Comparison of ENCODE assay signal across 7 mouse cellular contexts in genomic region chr13:23431351-23431771, GRCm38 (mm10). TPM values are rescaled to one million over a fixed set of nuclear protein-coding genes. Genes with fewer than 3 reads are reported as not detected.
A peak's percentile ranks its signal among the peaks of the same experiment; 100 is the strongest.
DNase-seq lines count a peak whose midpoint lies in the region; ATAC-seq lines count a peak whose summit lies in the region.

No protein-coding gene starts in this region.

- WGBS in intestine, embryonic 15.5 days: under 1% methylated on average over 15 of the region's 15 CpGs
- WGBS in midbrain, embryonic 10.5 days: under 1% methylated on average over 15 of the region's 15 CpGs

- peak; percentile 87 for DNase-seq in adrenal gland, adult 2 months
- DNase-seq in embryo, embryonic 11 days: peak; percentile 88
- DNase-seq in gastrocnemius, postnatal 36 days: peak; percentile 45 to 76
- peak; percentile 77 for DNase-seq in left cerebral cortex, postnatal 4 days
- peak; percentile 84 for DNase-seq in midbrain, embryonic 10.5 days (ENCODE audit: low spot score)
- peak; percentile 78 for DNase-seq in right cerebral cortex, postnatal 4 days

- peak overlapping the region; percentile 32 for H3K9ac ChIP-seq in intestine, embryonic 15.5 days

- peak overlapping the region; percentile 87 for H3K27ac ChIP-seq in intestine, embryonic 15.5 days
- peak overlapping the region; percentile 93 for H3K27ac ChIP-seq in midbrain, embryonic 10.5 days (replicated peaks)

- H3K9me3 ChIP-seq in intestine, embryonic 15.5 days: no peaks in the 10 kb centered on the region
- H3K9me3 ChIP-seq in midbrain, embryonic 10.5 days (replicated peaks): no peaks in the 10 kb centered on the region

- peak; percentile 75 for ATAC-seq in intestine, embryonic 15.5 days

- peak overlapping the region; percentile 53 for H3K4me3 ChIP-seq in intestine, embryonic 15.5 days (replicated peaks)
- peak overlapping the region; percentile 66 for H3K4me3 ChIP-seq in midbrain, embryonic 10.5 days

- intact Hi-C loops in gastrocnemius, postnatal 36 days (cut with DNase I): no loop called here
- intact Hi-C loops in left cerebral cortex, postnatal 4 days (cut with DNase I): loop anchor here (10.0 kb wide), 2 partner anchors 1407 to 1487 kb away; partner anchors contain the start of gene Zfp184

- peak overlapping the region; percentile 63 for H3K4me2 ChIP-seq in intestine, embryonic 15.5 days (replicated peaks)

- 0 out of 2 replicates have a peak, but pooled peaks cover 2% of the 10 kb centered on the region for H3K4me1 ChIP-seq in intestine, embryonic 15.5 days (replicated peaks)
- peaks cover 43% of the 10 kb centered on the region for H3K4me1 ChIP-seq in midbrain, embryonic 10.5 days

- no peaks in the 10 kb centered on the region for H3K36me3 ChIP-seq in intestine, embryonic 15.5 days
- no peaks in the 10 kb centered on the region for H3K36me3 ChIP-seq in midbrain, embryonic 10.5 days

- H3K27me3 ChIP-seq in intestine, embryonic 15.5 days (replicated peaks): no peaks in the 10 kb centered on the region
- no peaks in the 10 kb centered on the region for H3K27me3 ChIP-seq in midbrain, embryonic 10.5 days (ENCODE audit: low read depth, poor library complexity, severe bottlenecking)

RNA-seq across cellular contexts. Expression of gene Abt1, which starts 7.7 kb away (rescaled TPM):
- 1 to 10 TPM; 7.0 to 8.5 TPM for total RNA-seq in adrenal gland, adult 2 months (2021)
- polyA plus RNA-seq in adrenal gland, adult 2 months (2012; rRNA removed): 1.1 TPM in 2 replicates
- total RNA-seq in gastrocnemius, postnatal 36 days (2021): 1 to 10 TPM; 3.2 to 3.3 TPM
- 11.2 TPM in 2 replicates for polyA plus RNA-seq in intestine, embryonic 15.5 days (2015; fragmentation: Nextera tagmentation; extraction: Ambion mirVana)
- 1 to 10 TPM; 5.6 to 6.1 TPM for total RNA-seq in left cerebral cortex, postnatal 4 days (2021)
- polyA plus RNA-seq in midbrain, embryonic 10.5 days (2016; fragmentation: Nextera tagmentation; extraction: Ambion mirVana): 14.3 and 14.7 TPM in 2 replicates

RNA-seq across cellular contexts. Expression of gene Btn1a1, which starts 34.3 kb away (rescaled TPM):
- total RNA-seq in adrenal gland, adult 2 months (2021): not detected
- not detected in 2 replicates for polyA plus RNA-seq in adrenal gland, adult 2 months (2012; rRNA removed)
- not detected for total RNA-seq in gastrocnemius, postnatal 36 days (2021)
- 0.08 and 0.11 TPM in 2 replicates for polyA plus RNA-seq in intestine, embryonic 15.5 days (2015; fragmentation: Nextera tagmentation; extraction: Ambion mirVana)
- total RNA-seq in left cerebral cortex, postnatal 4 days (2021): not detected
- polyA plus RNA-seq in midbrain, embryonic 10.5 days (2016; fragmentation: Nextera tagmentation; extraction: Ambion mirVana): 0.04 and 0.06 TPM in 2 replicates

RNA-seq across cellular contexts. Expression of gene Btn2a2, which starts 57.3 kb away (rescaled TPM):
- total RNA-seq in adrenal gland, adult 2 months (2021): not detected
- not detected in 2 replicates for polyA plus RNA-seq in adrenal gland, adult 2 months (2012; rRNA removed)
- not detected for total RNA-seq in gastrocnemius, postnatal 36 days (2021)
- 0.16 and 0.23 TPM in 2 replicates for polyA plus RNA-seq in intestine, embryonic 15.5 days (2015; fragmentation: Nextera tagmentation; extraction: Ambion mirVana)
- total RNA-seq in left cerebral cortex, postnatal 4 days (2021): not detected
- 0.26 and 0.38 TPM in 2 replicates for polyA plus RNA-seq in midbrain, embryonic 10.5 days (2016; fragmentation: Nextera tagmentation; extraction: Ambion mirVana)

Comparison
In these comparisons a context has a peak if more than half of its experiments do, and no peak if none do; other contexts are left out.
1. Peak in every context shown above with its lines: DNase-seq, ATAC-seq, H3K4me3 ChIP-seq and H3K27ac ChIP-seq.